Mouse (Mus musculus): ENCODE data around the gene Senp6. TPM values are rescaled to one million over a fixed set of nuclear protein-coding genes. Genes with fewer than 3 reads are reported as not detected.

The Senp6 gene
- polyA plus RNA-seq, 1 experiment = 43.4 TPM

DNA sequence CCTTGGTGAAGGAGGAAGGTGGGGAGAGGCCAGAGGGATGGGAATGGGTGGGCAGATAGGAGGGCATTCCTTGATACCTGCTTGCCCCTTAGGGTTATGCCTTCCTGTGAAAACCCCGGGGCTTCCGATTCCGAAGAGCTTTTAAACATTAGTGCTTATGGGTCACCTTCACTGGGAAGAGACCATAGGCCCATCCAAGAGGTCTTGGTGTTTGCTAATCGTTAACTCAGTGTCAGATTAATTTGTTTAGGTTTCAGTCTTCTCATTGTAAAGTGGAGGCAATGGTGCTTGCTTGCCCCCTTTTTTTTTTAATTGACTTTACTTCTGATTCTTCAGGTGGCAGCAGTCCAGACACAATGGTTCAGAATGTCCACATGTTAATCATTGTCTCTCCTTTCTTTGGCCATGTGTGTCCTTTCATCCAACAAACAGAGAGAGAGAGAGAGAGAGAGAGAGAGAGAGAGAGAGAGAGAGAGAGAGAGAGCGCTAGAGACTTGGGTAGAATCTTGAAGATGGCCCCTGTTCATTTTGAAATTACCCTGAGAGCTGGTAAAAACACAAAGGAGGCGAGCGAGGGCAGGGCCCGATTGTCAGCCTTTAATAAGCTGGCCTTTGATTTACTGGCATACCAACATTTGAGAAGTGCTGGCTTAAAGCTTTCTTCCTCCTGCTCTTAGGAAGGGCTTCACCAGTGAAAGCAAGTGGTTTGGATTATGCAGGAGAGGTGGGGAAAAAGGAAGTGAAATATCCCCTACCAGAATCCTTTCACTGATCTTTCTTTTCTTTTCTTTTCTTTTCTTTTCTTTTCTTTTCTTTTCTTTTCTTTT, 105.9 kb downstream of the Senp6 start:
- no peak overlapping the region for H3K4me3 ChIP-seq (replicated peaks; ENCODE audit: control insufficient read depth, low read depth, low read length)
- no peaks in the 10 kb centered on the region; the same call in 1 of the 2 replicates for H3K4me1 ChIP-seq (ENCODE audit: control insufficient read depth, insufficient read depth, low read length)
- H3K27ac ChIP-seq (ENCODE audit: control insufficient read depth, insufficient read depth, low read depth, low read length, poor library complexity) = no peak overlapping the region
- WGBS = 82% methylated on average over 8 of the region's 8 CpGs
- TF ChIP-seq POLR2A (IDR thresholded peaks at IDR 0.05; ENCODE audit: borderline replicate concordance, control insufficient read depth, low read depth, low read length) (no peak), CTCF (IDR thresholded peaks at IDR 0.05; ENCODE audit: control insufficient read depth, insufficient read depth, low read length) (no peak)

- H3K27ac ChIP-seq (ENCODE audit: control insufficient read depth, insufficient read depth, low read depth, low read length, poor library complexity) = no peak overlapping the region
- WGBS = 86% methylated on average over 9 of the region's 9 CpGs
- TF ChIP-seq CTCF (IDR thresholded peaks at IDR 0.05; ENCODE audit: control insufficient read depth, insufficient read depth, low read length) = no peak
- no peak for TF ChIP-seq POLR2A (IDR thresholded peaks at IDR 0.05; ENCODE audit: borderline replicate concordance, control insufficient read depth, low read depth, low read length)
- H3K4me1 ChIP-seq (ENCODE audit: control insufficient read depth, insufficient read depth, low read length) = no peaks in the 10 kb centered on the region; the same call in 1 of the 2 replicates
- no peak overlapping the region for H3K4me3 ChIP-seq (replicated peaks; ENCODE audit: control insufficient read depth, low read depth, low read length)
These were observed 106.9 kb downstream of the Senp6 start for GRCm38 (mm10) chr9:80173629-80174028.

GRCm38 (mm10) chr9:80176696-80177478, 110.2 kb downstream of the Senp6 start:
- Histone ChIP-seq H3K27ac (ENCODE audit: control insufficient read depth, insufficient read depth, low read depth, low read length, poor library complexity) (no peak overlapping the region), H3K4me3 (replicated peaks; ENCODE audit: control insufficient read depth, low read depth, low read length) (no peak overlapping the region), H3K4me1 (ENCODE audit: control insufficient read depth, insufficient read depth, low read length) (no peaks in the 10 kb centered on the region)
- 77% methylated on average over 13 of the region's 13 CpGs for WGBS
- TF ChIP-seq POLR2A (IDR thresholded peaks at IDR 0.05; ENCODE audit: borderline replicate concordance, control insufficient read depth, low read depth, low read length) = no peak
- TF ChIP-seq CTCF (IDR thresholded peaks at IDR 0.05; ENCODE audit: control insufficient read depth, insufficient read depth, low read length) = no peak

DNA sequence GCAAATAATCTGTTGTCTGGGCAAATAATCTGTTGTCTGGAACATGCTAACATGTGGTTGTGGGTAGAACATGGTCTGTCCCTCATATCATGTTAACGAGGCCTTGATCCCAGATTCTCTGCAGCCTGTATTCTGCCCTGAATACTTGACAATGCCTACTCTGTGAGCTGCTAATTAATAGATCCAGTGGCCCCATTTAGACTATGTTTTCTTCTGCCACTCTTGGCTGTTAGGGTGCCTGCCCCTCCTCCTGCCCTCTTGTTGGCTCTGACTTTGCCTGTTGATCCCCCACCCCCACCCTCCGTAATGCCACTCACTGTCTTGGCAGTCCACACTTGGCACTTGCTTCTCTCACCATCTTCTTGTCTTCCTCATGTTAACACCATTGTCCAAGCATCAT, 112.0 kb downstream of the Senp6 start:
- WGBS = 86% methylated on average over 2 of the region's 2 CpGs
- TF ChIP-seq CTCF (IDR thresholded peaks at IDR 0.05; ENCODE audit: control insufficient read depth, insufficient read depth, low read length) (no peak), POLR2A (IDR thresholded peaks at IDR 0.05; ENCODE audit: borderline replicate concordance, control insufficient read depth, low read depth, low read length) (no peak)
- H3K4me3 ChIP-seq (replicated peaks; ENCODE audit: control insufficient read depth, low read depth, low read length) = no peak overlapping the region
- H3K27ac ChIP-seq (ENCODE audit: control insufficient read depth, insufficient read depth, low read depth, low read length, poor library complexity) = no peak overlapping the region
- no peaks in the 10 kb centered on the region for H3K4me1 ChIP-seq (ENCODE audit: control insufficient read depth, insufficient read depth, low read length)

- TF ChIP-seq POLR2A (IDR thresholded peaks at IDR 0.05; ENCODE audit: borderline replicate concordance, control insufficient read depth, low read depth, low read length) = no peak
- no peak for TF ChIP-seq CTCF (IDR thresholded peaks at IDR 0.05; ENCODE audit: control insufficient read depth, insufficient read depth, low read length)
- WGBS = 87% methylated on average over 4 of the region's 4 CpGs
- no peak overlapping the region for H3K27ac ChIP-seq (ENCODE audit: control insufficient read depth, insufficient read depth, low read depth, low read length, poor library complexity)
- no peak overlapping the region for H3K4me3 ChIP-seq (replicated peaks; ENCODE audit: control insufficient read depth, low read depth, low read length)
- no peaks in the 10 kb centered on the region for H3K4me1 ChIP-seq (ENCODE audit: control insufficient read depth, insufficient read depth, low read length)
These were observed 113.0 kb downstream of the Senp6 start for GRCm38 (mm10) chr9:80179688-80180087.

DNA sequence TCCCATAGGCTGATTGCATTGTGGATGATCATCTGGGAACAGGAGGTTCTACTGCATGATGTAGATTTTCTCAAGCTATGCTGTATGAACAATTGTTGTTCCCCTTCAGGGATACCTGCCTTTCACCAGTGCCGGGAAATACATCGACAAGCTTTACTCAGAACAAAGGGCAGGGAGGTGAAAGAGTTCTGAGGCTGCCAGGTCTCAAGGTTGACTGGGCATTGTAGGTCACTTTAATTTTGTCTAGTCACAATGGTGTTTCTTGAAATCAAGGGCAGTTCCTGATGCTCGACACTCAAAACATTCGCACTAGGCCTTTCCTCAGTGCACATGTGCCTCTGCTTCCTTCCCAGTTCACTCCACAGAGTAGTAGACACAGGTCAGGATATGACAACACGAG, 114.1 kb downstream of the Senp6 start:
- Histone ChIP-seq H3K4me1 (ENCODE audit: control insufficient read depth, insufficient read depth, low read length) (no peaks in the 10 kb centered on the region), H3K27ac (ENCODE audit: control insufficient read depth, insufficient read depth, low read depth, low read length, poor library complexity) (no peak overlapping the region), H3K4me3 (replicated peaks; ENCODE audit: control insufficient read depth, low read depth, low read length) (no peak overlapping the region)
- no peak for TF ChIP-seq POLR2A (IDR thresholded peaks at IDR 0.05; ENCODE audit: borderline replicate concordance, control insufficient read depth, low read depth, low read length)
- no peak for TF ChIP-seq CTCF (IDR thresholded peaks at IDR 0.05; ENCODE audit: control insufficient read depth, insufficient read depth, low read length)
- 69% methylated on average over 5 of the region's 5 CpGs for WGBS

GRCm38 (mm10) chr9:80181692-80182091, 115.0 kb downstream of the Senp6 start:
- 85% methylated on average over 1 of the region's 1 CpGs for WGBS
- H3K27ac ChIP-seq (ENCODE audit: control insufficient read depth, insufficient read depth, low read depth, low read length, poor library complexity) = no peak overlapping the region
- TF ChIP-seq CTCF (IDR thresholded peaks at IDR 0.05; ENCODE audit: control insufficient read depth, insufficient read depth, low read length) (no peak), POLR2A (IDR thresholded peaks at IDR 0.05; ENCODE audit: borderline replicate concordance, control insufficient read depth, low read depth, low read length) (no peak)
- no peak overlapping the region for H3K4me3 ChIP-seq (replicated peaks; ENCODE audit: control insufficient read depth, low read depth, low read length)
- H3K4me1 ChIP-seq (ENCODE audit: control insufficient read depth, insufficient read depth, low read length) = no peaks in the 10 kb centered on the region

DNA sequence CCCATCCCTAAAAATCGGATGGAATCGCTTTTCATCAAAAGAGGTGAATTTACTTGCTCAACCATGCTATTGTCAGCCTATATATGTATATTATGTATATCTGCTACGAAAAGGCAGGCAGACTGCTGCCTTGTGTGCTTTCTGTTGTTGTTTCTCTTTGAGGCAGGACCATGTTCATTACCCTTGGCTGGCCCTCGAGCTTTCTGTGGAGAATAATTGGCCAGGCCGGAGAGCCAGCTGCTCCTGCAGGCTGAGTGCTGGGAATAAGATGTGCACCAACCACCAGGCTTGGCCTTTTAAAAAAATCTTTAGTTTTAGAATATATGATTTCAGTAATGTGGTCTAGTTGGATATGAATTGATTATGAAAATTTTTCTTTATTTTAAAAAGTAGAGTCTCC, 117.4 kb downstream of the Senp6 start:
- 83% methylated on average over 5 of the region's 5 CpGs for WGBS
- TF ChIP-seq POLR2A (IDR thresholded peaks at IDR 0.05; ENCODE audit: borderline replicate concordance, control insufficient read depth, low read depth, low read length) (no peak), CTCF (IDR thresholded peaks at IDR 0.05; ENCODE audit: control insufficient read depth, insufficient read depth, low read length) (no peak)
- Histone ChIP-seq H3K27ac (ENCODE audit: control insufficient read depth, insufficient read depth, low read depth, low read length, poor library complexity) (no peak overlapping the region), H3K4me1 (ENCODE audit: control insufficient read depth, insufficient read depth, low read length) (no peaks in the 10 kb centered on the region), H3K4me3 (replicated peaks; ENCODE audit: control insufficient read depth, low read depth, low read length) (no peak overlapping the region)
